Mouse (Mus musculus): ENCODE results near the gene Spryd4. TPM values are rescaled to one million over a fixed set of nuclear protein-coding genes. Genes with fewer than 3 reads are reported as not detected.
"Not testable (repeated sequence)": the region's sequence is repeated elsewhere in the genome, so short reads cannot be mapped to it uniquely, and the experiment has no call there.

Spryd4 gene
- total RNA-seq (2015; ENCODE audit: low replicate concordance), result 6.3 and 6.7 TPM in 2 replicates
- 1.4 and 3.1 TPM in 2 replicates for total RNA-seq (2017; ENCODE audit: low replicate concordance)

DNA sequence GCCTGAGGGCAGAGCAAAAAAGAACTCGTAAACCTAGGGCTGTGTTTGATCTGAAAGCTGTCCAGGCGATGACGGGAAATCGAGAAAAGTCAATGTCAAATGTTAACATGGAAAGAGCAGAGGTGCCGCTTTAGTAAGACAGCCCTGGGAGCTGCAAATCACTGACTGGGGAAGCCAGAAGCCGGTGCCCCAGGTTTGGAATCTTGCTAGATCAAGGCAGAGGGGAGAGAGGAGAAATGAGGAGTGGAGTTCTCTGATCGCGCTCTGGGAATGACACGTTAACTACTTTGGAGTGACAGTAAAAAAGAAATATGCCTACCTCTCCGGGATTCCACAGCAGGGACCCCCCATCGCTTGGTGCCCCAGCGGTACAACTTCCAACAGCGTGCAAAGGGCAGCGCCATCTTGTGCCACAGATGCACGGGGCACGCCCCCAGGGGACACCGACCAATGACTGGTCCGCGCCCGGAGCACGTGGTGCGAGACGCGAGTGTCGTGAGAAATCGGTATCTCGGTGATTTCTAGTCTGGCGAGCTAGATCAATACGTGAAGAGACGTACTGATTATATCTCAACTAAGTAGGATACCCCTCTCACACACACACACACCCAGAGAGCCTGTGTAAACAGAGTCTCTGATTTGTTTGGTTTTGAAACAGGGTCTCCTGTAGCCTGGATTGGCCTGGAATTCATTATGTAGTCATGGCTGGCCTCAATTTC is at the start of gene Spryd4:
Spryd4 (minus strand) TSS at position 418 of the 719 bp plus-strand sequence.
- peak; percentile 96 for ATAC-seq (replicated peaks; ENCODE audit: low FRiP score, poor library complexity, severe bottlenecking)

DNA sequence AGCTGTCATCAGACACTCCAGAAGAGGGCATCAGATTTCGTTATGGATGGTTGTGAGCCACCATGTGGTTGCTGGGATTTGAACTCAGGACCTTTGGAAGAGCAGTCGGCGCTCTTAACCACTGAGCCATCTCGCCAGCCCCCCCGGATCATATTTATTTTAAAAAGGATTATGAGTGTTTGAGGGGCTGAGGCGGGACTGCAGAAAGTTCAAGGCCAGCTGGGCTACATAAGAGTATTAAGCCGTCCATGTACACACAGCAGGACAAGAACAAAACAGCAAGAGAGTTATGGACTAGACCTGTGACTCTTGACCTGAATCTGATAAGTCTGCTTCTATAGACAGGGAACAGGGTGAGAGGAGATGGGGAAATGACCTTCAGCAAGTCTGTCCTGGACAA is 48.8 kb upstream of the Spryd4 start:
- not testable (repeated sequence) for ATAC-seq (replicated peaks; ENCODE audit: low FRiP score, poor library complexity, severe bottlenecking)

DNA sequence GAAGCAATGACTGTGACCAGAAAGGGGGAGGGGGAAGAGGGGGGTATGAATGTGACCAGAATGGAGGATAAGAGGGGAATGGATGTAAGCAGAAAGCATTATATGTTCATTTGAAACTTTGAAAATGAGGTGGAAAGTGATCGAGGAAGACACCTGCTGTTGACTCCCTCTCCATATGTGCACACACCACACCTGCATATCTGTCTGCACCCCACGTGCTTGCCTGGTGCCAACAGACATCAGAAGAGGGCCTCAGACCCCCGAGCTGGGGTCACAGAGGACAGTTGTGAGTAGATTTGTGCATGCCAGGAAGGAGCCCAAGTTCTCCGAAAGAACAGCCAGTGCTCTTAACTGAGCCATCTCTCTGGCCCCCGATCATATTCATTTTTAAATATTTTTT is 48.3 kb upstream of the Spryd4 start:
- ATAC-seq (replicated peaks; ENCODE audit: low FRiP score, poor library complexity, severe bottlenecking), result no peak

DNA sequence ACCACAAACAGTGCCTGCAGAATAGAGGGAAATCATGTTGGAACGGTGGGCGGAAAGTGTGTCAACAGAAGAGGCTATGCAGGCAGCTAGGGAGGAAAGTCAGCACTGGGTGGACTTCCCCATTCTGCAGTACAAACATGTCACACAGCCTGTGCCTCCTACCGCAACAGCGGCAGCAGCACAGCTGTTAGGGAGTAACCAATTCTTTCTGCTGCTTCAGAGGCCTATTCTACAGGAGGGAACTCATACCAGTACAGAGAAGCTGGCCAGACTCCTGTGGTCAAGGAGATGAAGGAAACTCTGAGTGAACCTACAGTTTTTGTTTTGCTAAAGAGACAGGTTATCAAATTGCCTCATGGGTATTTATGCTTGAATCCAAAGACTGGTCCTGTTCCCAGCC is 47.3 kb upstream of the Spryd4 start:
- no peak for ATAC-seq (replicated peaks; ENCODE audit: low FRiP score, poor library complexity, severe bottlenecking)

- ATAC-seq (replicated peaks; ENCODE audit: low FRiP score, poor library complexity, severe bottlenecking), result no peak
Observed at GRCm38 (mm10) chr10:128256328-128256727, 44.7 kb upstream of the Spryd4 start.

GRCm38 (mm10) chr10:128255925-128256324 is 44.3 kb upstream of the Spryd4 start:
- ATAC-seq (replicated peaks; ENCODE audit: low FRiP score, poor library complexity, severe bottlenecking), result no peak

- no peak for ATAC-seq (replicated peaks; ENCODE audit: low FRiP score, poor library complexity, severe bottlenecking)
Observed at GRCm38 (mm10) chr10:128253677-128254255, 42.2 kb upstream of the Spryd4 start, which contains the start of gene Apon. TSS of gene Apon (plus strand) at chr10:128254096.

DNA sequence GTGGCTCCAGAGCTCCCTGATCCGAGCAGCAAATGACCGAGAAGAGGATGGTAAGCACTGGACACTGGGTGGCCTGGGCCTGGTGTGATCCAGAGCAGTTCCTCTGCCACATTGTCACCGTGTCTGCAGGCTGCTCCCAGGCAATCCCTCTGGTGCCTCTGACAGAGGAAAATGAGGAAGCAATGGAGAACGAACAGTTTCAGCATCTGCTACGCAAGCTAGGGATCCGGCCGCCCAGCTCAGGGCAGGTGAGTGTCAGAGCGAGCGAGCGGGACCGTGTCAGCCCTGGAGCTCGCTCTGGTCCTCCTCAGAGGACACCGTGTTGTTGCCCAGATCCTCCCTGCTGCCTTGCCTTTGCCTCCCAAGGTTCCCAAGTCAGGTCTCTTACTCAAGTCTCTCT is 39.0 kb upstream of the Spryd4 start:
- no peak for ATAC-seq (replicated peaks; ENCODE audit: low FRiP score, poor library complexity, severe bottlenecking)

DNA sequence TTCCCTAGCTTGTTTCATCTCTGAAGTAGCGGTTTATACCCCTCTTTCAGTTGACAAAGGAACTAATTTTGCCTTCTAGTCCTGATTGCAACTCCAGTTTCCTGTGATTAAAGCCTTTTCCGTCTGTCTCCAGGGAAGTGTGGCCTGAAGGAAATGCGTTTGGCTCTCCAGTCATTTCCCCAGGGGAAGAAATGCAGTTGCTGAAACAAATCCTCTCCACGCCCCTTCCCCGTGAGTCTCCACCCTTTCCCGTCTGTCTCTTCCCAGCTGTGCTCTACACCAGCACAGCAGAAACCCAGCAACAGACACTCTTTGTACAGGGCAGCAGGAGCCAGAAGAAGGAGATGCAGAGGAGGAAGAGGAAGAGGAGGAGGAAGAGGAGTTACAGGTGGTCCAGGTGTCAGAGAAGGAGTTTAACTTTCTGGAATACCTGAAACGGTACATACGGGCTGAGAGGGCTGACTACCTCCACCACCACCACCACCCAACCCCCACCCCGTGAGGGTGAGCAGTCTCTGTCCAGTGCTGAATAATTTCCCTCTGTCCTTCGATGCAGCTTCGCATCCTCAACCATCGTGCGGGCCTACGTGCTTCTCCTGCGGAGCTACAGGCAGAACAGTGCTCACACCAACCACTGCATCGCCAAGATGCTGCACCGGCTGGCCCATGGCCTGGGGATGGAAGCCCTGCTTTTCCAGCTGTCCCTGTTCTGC is 35.6 kb upstream of the Spryd4 start:
- no peak for ATAC-seq (replicated peaks; ENCODE audit: low FRiP score, poor library complexity, severe bottlenecking)

DNA sequence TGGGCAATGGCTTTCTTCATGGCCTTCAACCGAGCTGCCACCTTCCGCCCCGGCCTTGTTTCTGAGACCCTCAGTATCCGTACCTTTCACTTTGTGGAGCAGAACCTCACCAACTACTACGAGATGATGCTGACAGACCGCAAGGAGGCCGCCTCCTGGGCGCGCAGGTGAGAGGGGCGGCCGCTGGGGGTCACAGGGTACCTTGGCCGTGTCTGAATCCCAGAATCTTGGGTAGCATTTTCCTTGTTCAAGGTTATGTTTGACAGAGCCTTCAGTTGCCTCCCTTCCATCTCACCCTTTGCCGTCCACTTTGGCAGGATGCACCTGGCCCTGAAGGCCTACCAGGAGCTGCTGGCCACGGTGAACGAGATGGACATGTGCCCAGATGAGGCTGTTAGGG is 32.5 kb upstream of the Spryd4 start:
- no peak for ATAC-seq (replicated peaks; ENCODE audit: low FRiP score, poor library complexity, severe bottlenecking)

- no peak for ATAC-seq (replicated peaks; ENCODE audit: low FRiP score, poor library complexity, severe bottlenecking)
Observed at GRCm38 (mm10) chr10:128243252-128243651, 31.6 kb upstream of the Spryd4 start.

DNA sequence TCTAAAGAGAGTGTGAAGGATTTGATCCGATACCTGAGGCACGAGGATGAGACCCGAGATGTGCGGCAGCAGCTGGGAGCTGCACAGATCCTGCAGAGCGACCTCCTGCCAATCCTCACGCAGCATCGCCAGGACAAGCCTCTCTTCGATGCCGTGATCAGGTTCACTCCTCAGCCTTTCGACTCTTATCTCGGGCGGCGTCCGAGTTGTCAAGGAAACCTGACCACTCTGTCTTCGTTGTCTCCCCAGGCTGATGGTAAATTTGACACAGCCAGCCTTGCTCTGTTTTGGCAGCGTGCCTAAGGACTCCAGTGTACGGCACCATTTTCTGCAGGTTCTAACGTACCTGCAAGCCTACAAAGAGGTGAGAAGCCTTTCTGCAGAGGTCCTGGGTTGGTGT is 28.5 kb upstream of the Spryd4 start:
- ATAC-seq (replicated peaks; ENCODE audit: low FRiP score, poor library complexity, severe bottlenecking), result peak; percentile 19; the same call in 1 of the 2 replicates

DNA sequence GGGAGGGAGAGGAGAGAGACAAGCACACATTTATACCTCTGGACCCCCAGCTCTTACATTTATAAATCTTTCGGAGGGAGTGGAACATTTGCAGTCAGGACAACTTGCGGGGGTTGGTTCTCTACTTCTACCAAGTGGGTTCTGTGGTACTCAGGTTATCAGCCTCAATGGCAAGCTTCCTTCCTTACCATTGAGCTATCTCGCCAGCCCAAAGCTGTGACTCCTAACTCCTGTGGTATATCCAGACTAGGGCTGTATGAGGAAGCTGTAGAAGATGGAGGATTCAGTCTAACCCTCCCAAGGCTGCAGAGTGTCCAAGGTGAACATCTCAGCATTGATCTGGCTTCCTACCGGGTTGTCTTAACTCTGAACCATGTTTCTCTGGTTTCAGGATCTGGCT is 27.5 kb upstream of the Spryd4 start:
- no peak for ATAC-seq (replicated peaks; ENCODE audit: low FRiP score, poor library complexity, severe bottlenecking)

DNA sequence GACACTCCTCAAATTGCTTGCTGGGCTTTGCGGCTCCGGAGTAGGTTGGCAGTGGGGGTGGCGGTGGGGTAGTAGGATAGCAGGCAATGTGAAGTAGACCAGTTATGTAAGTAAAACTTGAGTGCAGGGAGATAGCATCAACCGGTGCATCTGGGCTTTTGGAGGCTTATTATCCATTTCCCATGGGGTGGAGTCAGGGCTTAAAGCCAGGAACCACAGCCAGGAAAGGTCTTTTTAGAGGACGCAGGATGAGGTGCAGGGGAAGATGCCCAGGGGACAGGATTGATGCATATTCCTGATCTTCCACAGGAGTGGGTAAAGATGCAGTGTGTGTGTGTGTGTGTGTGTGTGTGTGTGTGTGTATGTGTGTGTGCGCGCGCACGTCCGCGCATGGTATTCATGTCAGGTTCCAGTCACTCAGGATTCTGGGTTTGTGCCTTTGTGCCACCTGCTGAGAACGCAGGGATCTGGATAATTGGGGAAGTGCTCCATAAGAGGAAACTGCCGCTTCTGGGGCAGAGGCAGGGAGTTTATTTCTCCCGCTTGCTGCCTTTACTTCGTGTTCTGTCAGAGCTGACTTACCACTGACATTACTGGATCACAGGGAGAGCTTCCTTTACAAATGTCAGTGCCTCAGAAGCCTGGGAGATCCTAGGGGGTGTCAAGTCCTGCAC is 26.3 kb upstream of the Spryd4 start:
- no peak for ATAC-seq (replicated peaks; ENCODE audit: low FRiP score, poor library complexity, severe bottlenecking)

DNA sequence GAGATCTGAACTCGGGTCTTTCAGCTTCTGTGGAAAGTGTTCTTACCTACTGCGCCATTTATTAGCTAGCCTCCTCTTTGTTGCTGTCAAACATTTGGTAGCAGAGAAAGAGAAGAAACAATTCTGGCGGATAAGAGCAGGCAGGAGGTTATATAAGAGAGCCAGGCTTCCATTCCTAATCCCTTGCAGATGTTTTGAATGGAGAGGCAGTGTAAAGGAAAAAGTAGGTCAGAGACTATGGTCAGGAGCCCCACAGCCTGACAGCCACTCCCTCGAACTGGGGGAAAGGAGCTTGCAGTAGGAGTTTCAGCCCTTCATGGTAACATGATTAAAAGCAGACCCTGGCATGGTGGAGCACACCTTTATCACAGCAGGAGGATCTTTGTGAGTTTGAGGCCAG is 24.7 kb upstream of the Spryd4 start:
- ATAC-seq (replicated peaks; ENCODE audit: low FRiP score, poor library complexity, severe bottlenecking), result no peak

- ATAC-seq (replicated peaks; ENCODE audit: low FRiP score, poor library complexity, severe bottlenecking), result peak; percentile 86
Observed at GRCm38 (mm10) chr10:128232420-128232985, 20.9 kb upstream of the Spryd4 start.

- ATAC-seq (replicated peaks; ENCODE audit: low FRiP score, poor library complexity, severe bottlenecking), result peak; percentile 73
Observed at GRCm38 (mm10) chr10:128231697-128232419, 20.3 kb upstream of the Spryd4 start, which contains the start of gene Timeless. TSS of gene Timeless (plus strand) at chr10:128232065.

GRCm38 (mm10) chr10:128231146-128231545 is 19.5 kb upstream of the Spryd4 start:
- ATAC-seq (replicated peaks; ENCODE audit: low FRiP score, poor library complexity, severe bottlenecking), result no peak

GRCm38 (mm10) chr10:128230582-128230981 is 19.0 kb upstream of the Spryd4 start:
- no peak for ATAC-seq (replicated peaks; ENCODE audit: low FRiP score, poor library complexity, severe bottlenecking)

All from erythroblast, adult 5-6 weeks (primary cell).